Mouse (Mus musculus) small intestine, adult 2 months (tissue): ENCODE results near the gene Cd3e.

ENCODE experiments used
- CTCF ChIP-seq: fragments of 200-500 bp; IDR thresholded peaks from 2 replicates; pipeline ENCODE4 v1.5.1; 2012; ENCODE audit warnings: low read depth, mild to moderate bottlenecking, control low read depth, inconsistent platforms, low read length, moderate library complexity, mixed read lengths; ENCODE audit not compliant: insufficient replicate concordance, insufficient read length; ENCODE audit errors: extremely low read depth
- POLR2A ChIP-seq: fragments of 200-500 bp; IDR thresholded peaks from 2 replicates; pipeline ENCODE4 v1.6.1; 2012; ENCODE audit warnings: low read depth, mild to moderate bottlenecking, control low read depth, inconsistent platforms, low read length, moderate library complexity

- TF ChIP-seq POLR2A (no peak), CTCF (no peak)
Observed at GRCm38 (mm10) chr9:45049731-45050130, 40.3 kb upstream of the Cd3e start.
